Mouse (Mus musculus) spleen, adult 2 months (tissue): ENCODE data around the gene Wwox.

Source experiments
- CTCF ChIP-seq: fragments of 200-500 bp; IDR thresholded peaks from 2 replicates; pipeline ENCODE4 v1.5.1; 2011; ENCODE audit warnings: mild to moderate bottlenecking, inconsistent platforms; ENCODE audit not compliant: insufficient read depth, insufficient read length, insufficient replicate concordance; ENCODE audit errors: extremely low read depth
- POLR2A ChIP-seq: fragments of 200-500 bp; IDR thresholded peaks from 2 replicates; pipeline ENCODE4 v1.6.1; 2011; ENCODE audit warnings: low read depth, low read length, inconsistent platforms

GRCm38 (mm10) chr8:115307412-115307811 lies 868.0 kb downstream of the Wwox start:
- TF ChIP-seq CTCF (no peak), POLR2A (no peak)
